Mouse (Mus musculus) liver, embryonic 14.5 days (tissue): ENCODE results near the gene Serf2. TPM values are rescaled to one million over a fixed set of nuclear protein-coding genes. Genes with fewer than 3 reads are reported as not detected.

Experiments used
- ATAC-seq: fragments of 200-750 bp; cut with Nextera tagmentation; 2 replicates; pipeline ENCODE4 v1.8.0; 2017; ENCODE audit warnings: moderate number of reproducible peaks, mild to moderate bottlenecking, moderate library complexity; ENCODE audit not compliant: insufficient read depth
- DNase-seq, 3 experiments: peaks; one replicate each; pipeline ENCODE4 v3.0.0-alpha.2; 2012 to 2013; ENCODE audit warnings: low read depth in 3 of 3, low spot score in 3 of 3
- H3K27ac ChIP-seq: fragments of 300-500 bp; sonication (generic); 2 replicates; pipeline ENCODE4 v1.5.1; 2014; ENCODE audit warnings: moderate library complexity, mild to moderate bottlenecking, control low read depth, inconsistent platforms
- H3K27me3 ChIP-seq: fragments of 300-500 bp; sonication (generic); 2 replicates; pipeline ENCODE4 v1.6.1; 2014; ENCODE audit warnings: mild to moderate bottlenecking, low read length, moderate library complexity; ENCODE audit not compliant: control insufficient read depth, insufficient read depth
- H3K36me3 ChIP-seq: fragments of 300-500 bp; sonication (generic); replicated peaks from 2 replicates; pipeline ENCODE4 v1.6.1; 2014; ENCODE audit warnings: low read depth; ENCODE audit not compliant: control insufficient read depth, insufficient read depth
- H3K4me1 ChIP-seq, 2 experiments: fragments of 200-500 bp in 1 of 2; fragments of 300-500 bp in 1 of 2; sonication (generic) in 1 of 2; replicated peaks; 2 replicates each; pipeline ENCODE4 v1.6.1; 2012 to 2014; ENCODE audit warnings: antibody characterized with exemption in 1 of 2, inconsistent platforms in 1 of 2, low read length in 1 of 2; ENCODE audit not compliant: control insufficient read depth in 2 of 2, insufficient read depth in 2 of 2
- H3K4me2 ChIP-seq: fragments of 300-500 bp; sonication (generic); 2 replicates; pipeline ENCODE4 v1.6.1; 2014; ENCODE audit warnings: low read depth, mild to moderate bottlenecking, control low read depth, moderate library complexity
- H3K4me3 ChIP-seq, 2 experiments: fragments of 200-500 bp in 1 of 2; fragments of 300-500 bp in 1 of 2; sonication (generic) in 1 of 2; 2 replicates each; pipeline ENCODE4 v1.5.1; 2012 to 2014; ENCODE audit warnings: low read depth in 2 of 2, low read length in 2 of 2, mild to moderate bottlenecking in 2 of 2, control low read depth in 1 of 2, inconsistent platforms in 1 of 2, moderate library complexity in 1 of 2; ENCODE audit not compliant: insufficient read depth in 1 of 2
- H3K9ac ChIP-seq: fragments of 300-500 bp; sonication (generic); replicated peaks from 2 replicates; pipeline ENCODE4 v1.6.1; 2014; ENCODE audit warnings: mild to moderate bottlenecking, control low read depth, moderate library complexity
- H3K9me3 ChIP-seq: fragments of 300-500 bp; sonication (generic); 2 replicates; pipeline ENCODE4 v1.6.1; 2016; ENCODE audit warnings: low read length, mixed read lengths; ENCODE audit not compliant: control insufficient read depth
- CTCF ChIP-seq: IDR thresholded peaks from 2 replicates; pipeline ENCODE4 v1.5.1; 2016; ENCODE audit warnings: antibody characterized with exemption, low read depth, control low read depth
- EP300 ChIP-seq: IDR thresholded peaks from 2 replicates; pipeline ENCODE4 v1.6.1; 2016; ENCODE audit warnings: antibody characterized with exemption, low read depth
- WGBS: fragments of 180-500 bp; shearing (Covaris S2); extraction: QIAGEN DNeasy Blood & Tissue Kit; methylation state at CpG from one replicate; pipeline ENCODE4 v1.1.7; 2014; ENCODE audit not compliant: insufficient replicate concordance; 5-methylcytosine and 5-hydroxymethylcytosine counted together
- polyA plus RNA-seq, 2 experiments: library from polyadenylated mRNA; depleted of rRNA in 1 of 2; stranded (reverse) in 1 of 2; unstranded in 1 of 2; fragments of >200 nt; fragmentation: Nextera tagmentation in 1 of 2; extraction: Ambion mirVana in 1 of 2; gene quantifications; 2 replicates each; pipeline versions ENCODE4 v1.2.1 to v1.2.3; 2012 to 2014

The Serf2 gene
- polyA plus RNA-seq, 2 experiments = 279 to 345 TPM

DNA sequence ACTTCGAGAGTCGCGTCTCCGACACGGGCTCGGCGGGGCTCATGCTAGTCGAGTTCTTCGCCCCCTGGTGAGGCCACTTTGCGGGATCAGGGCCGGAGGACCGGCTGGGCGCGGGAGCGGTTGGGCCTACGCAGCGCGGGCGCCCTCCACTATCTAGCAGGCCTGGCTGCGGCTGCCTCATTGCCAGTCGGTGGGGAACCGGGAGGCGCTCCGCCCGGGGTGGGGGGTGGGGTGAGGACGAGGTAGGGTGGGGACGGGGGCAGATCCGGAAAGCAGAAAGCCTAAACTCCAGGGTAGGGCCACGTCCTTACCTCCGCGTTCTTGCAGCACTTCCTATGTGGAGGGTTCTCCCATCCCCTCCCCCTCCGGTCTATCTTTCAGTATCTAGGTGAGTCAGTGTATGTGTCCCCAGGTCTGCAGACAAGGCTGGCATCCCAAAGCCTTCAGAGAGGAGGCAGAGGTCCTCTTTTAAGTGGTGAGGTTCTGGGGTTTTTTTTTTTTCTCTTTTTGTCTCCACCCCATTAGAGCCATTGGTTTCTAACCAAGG, 34.8 kb upstream of the Serf2 start:
- Histone ChIP-seq H3K9me3 (no peaks in the 10 kb centered on the region), H3K4me2 (peak overlapping the region; percentile 66), H3K9ac (peak overlapping the region; percentile 95), H3K36me3 (peaks cover 17% of the 10 kb centered on the region), H3K27me3 (no peaks in the 10 kb centered on the region), H3K4me3 (peak overlapping the region; percentile 90 to 94), H3K27ac (peak overlapping the region; percentile 84), H3K4me1 (peaks cover 10 to 17% of the 10 kb centered on the region in 2 experiments)
- ATAC-seq (peak; percentile 71), DNase-seq (peak; percentile 38 to 51 (median 45))
- WGBS = 1% methylated on average over 32 of the region's 32 CpGs
- no peak for TF ChIP-seq CTCF
- no peak for TF ChIP-seq EP300

DNA sequence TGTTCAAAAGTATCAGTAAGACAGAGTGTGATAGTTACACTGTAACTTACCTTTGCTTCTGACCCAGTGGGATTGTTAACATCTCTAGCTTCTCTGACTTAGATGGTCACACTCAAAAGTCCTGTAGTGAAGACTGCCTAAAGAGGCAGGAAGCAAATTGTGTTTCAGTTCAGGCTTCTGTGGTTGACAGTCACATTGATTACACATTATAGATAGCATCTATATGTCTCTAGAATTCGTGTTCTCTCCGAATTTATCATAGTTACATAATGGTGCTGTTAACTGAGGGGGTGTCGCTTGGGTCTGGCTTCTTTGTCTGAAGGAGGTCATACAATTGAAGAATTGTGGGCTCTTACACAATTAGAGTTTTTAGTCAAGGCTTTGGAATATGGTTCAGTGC, 33.9 kb upstream of the Serf2 start:
- WGBS = 19% methylated on average over 3 of the region's 3 CpGs
- peaks cover 10 to 17% of the 10 kb centered on the region in 2 experiments for H3K4me1 ChIP-seq
- H3K9ac ChIP-seq = peak overlapping the region; percentile 95
- H3K4me3 ChIP-seq = peak overlapping the region; percentile 32 to 90; a peak in 3 of 4 replicates
- H3K27ac ChIP-seq = no peak overlapping the region
- TF ChIP-seq CTCF = no peak
- no peak for TF ChIP-seq EP300
- peak overlapping the region; percentile 66 for H3K4me2 ChIP-seq
- no peak for DNase-seq
- H3K36me3 ChIP-seq = peaks cover 17% of the 10 kb centered on the region
- no peaks in the 10 kb centered on the region for H3K9me3 ChIP-seq
- H3K27me3 ChIP-seq = no peaks in the 10 kb centered on the region
- no peak for ATAC-seq

DNA sequence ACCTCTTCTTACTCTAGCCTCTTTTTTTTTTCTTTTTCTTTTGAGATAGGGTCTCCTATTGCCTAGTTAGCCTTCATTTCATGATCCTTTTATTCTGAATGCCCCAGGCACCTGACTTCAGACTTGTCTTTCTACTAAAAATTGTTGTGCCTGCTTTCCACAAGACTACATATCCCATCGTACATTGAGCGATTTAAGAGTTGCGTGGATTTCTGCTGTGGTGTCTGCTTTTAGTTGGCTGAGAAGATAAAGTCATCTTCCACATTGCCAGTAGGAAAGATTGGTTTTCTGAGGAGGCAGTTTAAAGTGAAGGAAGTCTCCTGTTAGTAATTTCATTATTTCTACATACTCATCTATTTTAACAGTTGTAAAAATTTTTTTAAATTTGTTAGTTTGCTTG, 33.4 kb upstream of the Serf2 start:
- Histone ChIP-seq H3K4me1 (peaks cover 10 to 17% of the 10 kb centered on the region in 2 experiments), H3K27ac (no peak overlapping the region), H3K4me3 (peak overlapping the region in 1 of 2 experiments; percentile 90; a peak in 2 of 4 replicates), H3K4me2 (peak overlapping the region; percentile 66), H3K36me3 (peaks cover 17% of the 10 kb centered on the region), H3K27me3 (no peaks in the 10 kb centered on the region), H3K9ac (peak overlapping the region; percentile 95), H3K9me3 (no peaks in the 10 kb centered on the region)
- no peak for TF ChIP-seq EP300
- no peak for TF ChIP-seq CTCF
- DNase-seq = no peak
- 77% methylated on average over 3 of the region's 3 CpGs for WGBS
- ATAC-seq = no peak

DNA sequence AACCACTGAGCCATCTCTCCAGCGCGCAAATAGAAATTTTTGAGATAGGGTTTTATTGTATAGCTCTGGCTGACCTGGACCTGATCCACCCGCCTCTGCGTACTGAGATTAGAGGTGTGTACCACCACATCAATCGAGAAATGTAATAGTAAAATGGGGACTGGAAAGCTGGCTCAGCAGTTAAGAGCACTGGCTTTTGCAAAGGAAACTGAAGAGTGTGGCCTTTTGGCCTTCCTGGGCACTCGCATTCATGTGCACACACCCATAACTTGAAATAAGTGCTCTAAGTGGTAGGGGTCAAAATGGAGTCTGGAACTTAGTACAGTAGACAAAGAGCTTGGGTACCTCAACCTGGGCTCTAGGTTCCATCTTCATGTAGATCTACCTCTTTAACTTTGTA, 32.6 kb upstream of the Serf2 start:
- ATAC-seq (no peak), DNase-seq (no peak)
- no peaks in the 10 kb centered on the region for H3K9me3 ChIP-seq
- H3K27ac ChIP-seq = no peak overlapping the region
- H3K9ac ChIP-seq = no peak overlapping the region
- no peak for TF ChIP-seq CTCF
- TF ChIP-seq EP300 = no peak
- peaks cover 17% of the 10 kb centered on the region for H3K36me3 ChIP-seq
- H3K4me1 ChIP-seq = peaks cover 10 to 17% of the 10 kb centered on the region in 2 experiments
- WGBS = 81% methylated on average over 6 of the region's 6 CpGs
- H3K27me3 ChIP-seq = no peaks in the 10 kb centered on the region
- H3K4me2 ChIP-seq = no peak overlapping the region
- no peak overlapping the region for H3K4me3 ChIP-seq

DNA sequence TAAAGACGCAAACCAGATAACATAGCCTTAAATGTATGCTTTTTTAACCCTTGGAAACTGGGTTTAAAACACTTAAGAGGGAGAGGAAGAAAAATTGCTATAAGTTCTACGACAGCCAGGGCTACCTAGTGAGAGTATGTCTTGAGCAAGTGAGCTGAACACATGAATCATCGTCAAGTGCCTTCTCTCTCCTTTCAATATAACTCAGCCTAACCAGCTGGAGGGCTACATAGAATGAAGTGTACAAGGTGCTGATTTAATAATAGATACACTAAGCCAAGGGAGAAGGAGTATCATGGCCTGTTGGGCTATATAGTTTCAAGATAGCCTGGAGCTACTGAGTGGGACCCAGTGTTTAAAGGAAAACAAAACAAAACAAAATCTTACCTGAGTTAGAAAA, 30.5 kb upstream of the Serf2 start:
- H3K27ac ChIP-seq = no peak overlapping the region
- TF ChIP-seq CTCF = no peak
- TF ChIP-seq EP300 = no peak
- H3K4me1 ChIP-seq = peaks cover 8 to 9% of the 10 kb centered on the region in 2 experiments
- no peak for ATAC-seq
- H3K4me2 ChIP-seq = no peak overlapping the region
- H3K9me3 ChIP-seq = no peaks in the 10 kb centered on the region
- H3K9ac ChIP-seq = no peak overlapping the region
- no peak for DNase-seq
- H3K36me3 ChIP-seq = peaks cover 31% of the 10 kb centered on the region
- no peak overlapping the region for H3K4me3 ChIP-seq
- H3K27me3 ChIP-seq = no peaks in the 10 kb centered on the region
- WGBS = 76% methylated on average over 3 of the region's 3 CpGs
